Mouse (Mus musculus): ENCODE data around the gene Olfr704.
"Not testable (repeated sequence)": the region's sequence is repeated elsewhere in the genome, so short reads cannot be mapped to it uniquely, and the experiment has no call there.

Gene Olfr704

DNA sequence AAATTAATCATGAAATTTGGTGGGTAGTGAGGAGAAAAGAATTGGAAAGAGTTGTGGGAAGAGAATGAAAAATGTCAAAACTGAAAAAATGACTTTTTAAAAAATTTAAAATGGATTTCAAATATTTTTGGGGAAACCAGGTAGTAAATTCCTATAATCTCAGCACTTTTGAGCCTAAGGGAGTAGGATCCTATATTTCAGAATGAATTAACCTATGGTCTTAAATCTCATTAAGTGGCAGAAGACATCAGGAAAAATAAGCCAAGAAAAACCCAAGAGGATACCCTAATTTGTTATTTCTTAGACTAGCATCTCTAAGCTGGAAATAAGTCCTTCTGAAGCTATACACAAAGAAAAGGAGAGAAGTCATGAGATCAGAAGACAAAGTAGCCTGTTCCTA, at the start of gene Olfr704:
Gene Olfr704 (plus strand): TSS at position 301 of the 400 bp plus-strand sequence.
- in situ Hi-C loops (cut with MboI) = no loop called here

DNA sequence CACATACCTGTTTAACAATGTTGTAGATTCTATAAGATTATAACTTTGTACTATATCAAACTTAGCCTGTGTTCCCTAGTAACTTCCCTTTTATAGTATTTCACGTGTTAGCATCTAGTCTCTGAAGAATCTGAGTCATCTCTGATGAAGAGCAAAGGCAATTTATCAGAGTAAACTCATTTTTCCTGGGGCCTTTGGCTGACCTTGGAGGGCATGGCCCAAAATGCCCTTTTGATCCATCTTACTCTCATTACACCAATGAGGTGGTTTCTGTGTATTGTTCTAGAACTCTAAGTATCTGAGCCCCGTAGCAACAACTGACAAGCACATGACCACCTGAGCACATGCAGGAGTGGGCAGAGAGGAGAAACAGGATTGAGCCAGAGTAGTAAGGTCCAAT, 49.2 kb upstream of the Olfr704 start, which contains the start of gene Olfr701:
Gene Olfr701 (plus strand): TSS at position 301 of the 400 bp plus-strand sequence.
- in situ Hi-C loops (cut with MboI) = no loop called here

DNA sequence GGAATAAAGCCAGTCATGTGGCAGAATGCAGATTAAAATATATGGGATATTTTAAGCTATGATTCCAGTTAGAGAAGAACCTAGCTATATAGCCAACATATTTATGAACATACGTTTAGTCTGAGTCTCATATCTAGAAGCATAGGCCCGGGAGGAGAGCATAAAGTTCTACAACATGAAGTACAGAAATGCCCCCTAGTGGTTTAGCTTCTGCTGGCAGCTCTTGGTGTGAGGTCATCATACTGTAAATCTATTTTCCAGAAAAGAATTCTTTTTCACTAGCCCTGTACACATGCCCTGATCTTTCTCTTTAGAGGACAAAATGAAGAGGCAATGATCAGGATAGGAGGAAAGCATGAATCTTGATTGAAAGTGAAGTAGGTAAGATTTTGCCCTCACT, 47.2 kb upstream of the Olfr704 start:
- in situ Hi-C loops (cut with MboI) = no loop called here

DNA sequence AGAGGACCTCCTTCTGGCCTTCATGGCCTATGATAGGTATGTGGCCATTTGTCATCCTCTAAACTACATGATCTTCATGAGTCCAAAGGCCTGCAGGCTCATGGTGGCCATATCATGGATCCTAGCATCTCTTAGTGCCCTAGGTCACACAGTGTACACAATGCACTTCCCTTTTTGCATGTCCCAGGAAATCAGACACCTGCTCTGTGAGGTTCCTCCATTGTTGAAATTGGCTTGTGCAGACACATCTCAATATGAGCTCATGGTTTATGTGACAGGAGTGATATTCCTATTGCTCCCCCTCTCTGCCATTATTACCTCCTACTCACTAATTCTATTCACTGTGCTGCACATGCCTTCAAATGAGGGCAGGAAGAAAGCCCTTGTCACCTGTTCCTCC, 44.6 kb upstream of the Olfr704 start:
- in situ Hi-C loops (cut with MboI) = no loop called here

DNA sequence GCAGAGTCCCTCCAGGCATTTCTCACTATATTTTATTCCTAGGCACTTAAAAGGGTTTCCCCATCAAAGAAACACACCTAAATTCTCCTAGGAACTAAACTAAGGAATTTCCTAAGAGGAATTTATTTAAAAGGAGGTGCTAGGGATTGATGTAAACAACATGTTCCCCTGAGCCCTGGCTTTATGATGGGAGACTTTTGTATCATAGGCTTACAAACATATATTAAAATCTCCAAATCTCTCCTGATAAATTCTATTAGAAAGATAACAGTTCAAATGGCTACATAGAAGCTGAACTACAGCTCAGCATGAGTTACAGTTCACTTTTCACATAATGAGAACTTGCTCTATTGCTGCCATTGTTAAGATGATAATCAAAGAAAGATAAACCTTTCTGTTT, 29.2 kb upstream of the Olfr704 start, which contains the start of gene Olfr702:
Gene Olfr702 (minus strand): TSS at position 101 of the 400 bp plus-strand sequence.
- in situ Hi-C loops (cut with MboI) = no loop called here

DNA sequence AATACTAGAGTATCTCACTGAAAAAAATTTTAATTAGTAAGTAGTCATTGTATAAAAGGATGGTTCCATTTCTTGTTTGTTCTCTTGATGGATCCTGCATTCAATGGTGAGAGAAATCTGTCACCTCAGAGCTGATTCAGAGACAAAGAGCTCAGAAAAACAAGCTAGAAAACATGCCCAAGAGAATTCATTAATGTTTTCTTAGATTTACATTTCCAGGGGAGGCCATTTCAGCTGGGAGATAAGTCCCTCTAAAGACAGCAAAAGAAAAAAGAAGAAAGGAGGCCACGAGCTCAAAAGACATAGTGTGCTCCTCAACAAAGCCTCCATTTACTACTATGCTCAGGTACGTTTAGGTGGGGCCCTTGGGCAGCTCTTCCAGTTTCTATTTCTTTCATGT, 19.9 kb upstream of the Olfr704 start, which contains the start of gene Olfr703:
Gene Olfr703 (plus strand): TSS at position 301 of the 400 bp plus-strand sequence.
- in situ Hi-C loops (cut with MboI) = no loop called here

DNA sequence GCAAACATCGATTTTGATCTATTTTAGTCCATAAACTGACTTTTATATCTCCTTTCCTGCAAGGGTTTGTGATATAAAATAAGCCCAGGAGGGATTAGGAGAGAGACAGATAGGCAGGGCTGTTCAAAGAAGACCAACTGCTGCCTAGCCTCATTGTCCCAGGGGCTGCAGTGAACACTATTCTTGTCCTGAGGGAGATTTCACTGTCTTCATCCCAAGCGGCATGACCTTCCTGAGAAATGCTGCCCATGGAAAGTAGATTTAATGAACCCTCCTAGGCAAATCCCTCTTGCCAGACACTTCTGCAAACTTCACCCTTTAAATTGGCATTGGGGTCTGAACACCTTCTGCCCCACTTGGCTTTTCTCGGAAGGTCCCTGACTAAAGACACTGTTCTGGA, 13.8 kb downstream of the Olfr704 start, which contains the start of gene Olfr705:
Gene Olfr705 (minus strand): TSS at position 101 of the 400 bp plus-strand sequence.
- in situ Hi-C loops (cut with MboI) = no loop called here

DNA sequence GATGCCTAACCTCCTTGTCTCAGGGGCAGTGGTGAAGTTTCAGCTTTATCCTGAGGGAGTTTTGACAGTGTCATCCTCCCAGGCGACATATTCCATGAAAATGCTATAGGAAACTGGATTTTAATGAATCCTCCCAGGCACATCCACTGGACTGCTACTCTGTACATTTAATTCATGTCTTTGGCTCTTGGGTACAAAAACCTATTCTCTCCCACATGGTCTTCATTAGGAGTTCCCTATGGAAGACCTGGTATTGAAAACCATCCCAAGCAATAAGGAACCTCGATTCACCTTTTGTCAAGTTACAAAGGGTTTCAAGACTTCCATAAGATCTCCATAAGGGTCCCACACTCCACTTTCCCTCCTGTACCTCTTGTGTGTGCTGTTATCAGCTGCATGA, 25.1 kb downstream of the Olfr704 start, which contains the start of gene Olfr706:
Gene Olfr706 (minus strand): TSS at position 101 of the 400 bp plus-strand sequence.
- in situ Hi-C loops (cut with MboI) = no loop called here

DNA sequence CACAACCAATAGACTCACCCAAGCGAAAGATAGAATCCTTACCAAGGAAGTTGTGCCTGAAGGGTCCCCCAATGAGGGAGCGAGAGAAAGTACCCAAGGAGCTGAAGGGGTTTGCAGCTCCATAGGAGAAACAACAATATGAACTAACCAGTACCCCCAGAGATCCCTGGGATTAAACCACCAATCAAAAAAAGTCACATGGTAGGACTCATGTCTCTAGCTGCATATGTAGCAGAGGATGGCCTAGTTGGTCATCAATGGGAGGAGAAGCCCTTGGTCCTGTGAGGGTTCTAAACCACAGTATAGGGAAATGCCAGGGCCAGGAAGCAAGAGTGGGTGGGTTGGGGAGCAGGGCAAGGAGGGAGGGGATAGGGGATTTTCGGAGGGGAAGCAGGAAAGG, 38.2 kb downstream of the Olfr704 start, which contains the start of gene Olfr707:
Gene Olfr707 (minus strand): TSS at position 101 of the 400 bp plus-strand sequence.
- in situ Hi-C loops (cut with MboI) = not testable (repeated sequence)

DNA sequence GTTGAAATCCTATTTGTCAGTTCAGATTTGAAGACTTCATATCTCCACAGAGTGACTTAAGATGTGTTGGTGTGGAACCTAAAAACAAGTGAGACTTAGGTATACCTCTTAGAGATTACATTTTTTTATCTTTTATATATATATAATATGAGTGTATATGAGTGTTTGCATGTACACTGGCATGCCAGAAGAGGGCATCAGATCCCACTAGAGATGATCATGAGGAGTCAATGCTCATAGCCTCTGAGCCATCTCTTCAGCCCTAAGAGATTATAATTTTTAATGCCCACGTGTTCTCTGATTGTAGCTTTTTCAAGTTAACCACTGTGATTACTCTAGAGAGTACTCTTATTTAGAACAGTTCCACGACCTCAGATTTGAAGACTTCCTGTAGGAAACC, 44.7 kb downstream of the Olfr704 start, which contains the start of gene Olfr1532-ps1:
Gene Olfr1532-ps1 (plus strand): TSS at position 326 of the 400 bp plus-strand sequence.
- in situ Hi-C loops (cut with MboI) = no loop called here
